Mouse (Mus musculus) left cerebral cortex, adult 2 months (tissue): Measurements from ENCODE around the gene 2310057M21Rik. TPM values are rescaled to one million over a fixed set of nuclear protein-coding genes. Genes with fewer than 3 reads are reported as not detected.

Source experiments
- DNase-seq, 2 experiments: peaks; one replicate each; pipeline ENCODE4 v3.0.0; 2021 to 2022; ENCODE audit warnings: low spot score in 2 of 2, mixed read lengths in 1 of 2; ENCODE audit errors: extremely low spot score in 1 of 2
- H3K27ac ChIP-seq: fragments of 200-600 bp; 2 replicates; pipeline ENCODE4 v1.8.1; 2022
- H3K4me3 ChIP-seq: fragments of 200-600 bp; 2 replicates; pipeline ENCODE4 v1.8.1; 2022
- CTCF ChIP-seq: fragments of 200-600 bp; IDR thresholded peaks from 2 replicates; pipeline ENCODE4 v1.8.1; 2022; ENCODE audit warnings: antibody characterized with exemption, mild to moderate bottlenecking, moderate library complexity
- intact Hi-C: fragments of 180-260 bp; cut with DNase I; formaldehyde crosslinking; loops from one replicate; pipeline ENCODE4 v1.15.1; 2025
- total RNA-seq, 2 experiments: library from RNA; stranded (reverse); gene quantifications; 2 replicates each; pipeline ENCODE4 v1.2.3; 2021

2310057M21Rik gene
- total RNA-seq, 2 experiments from 2014 or later = 24.8 to 28.8 TPM

DNA sequence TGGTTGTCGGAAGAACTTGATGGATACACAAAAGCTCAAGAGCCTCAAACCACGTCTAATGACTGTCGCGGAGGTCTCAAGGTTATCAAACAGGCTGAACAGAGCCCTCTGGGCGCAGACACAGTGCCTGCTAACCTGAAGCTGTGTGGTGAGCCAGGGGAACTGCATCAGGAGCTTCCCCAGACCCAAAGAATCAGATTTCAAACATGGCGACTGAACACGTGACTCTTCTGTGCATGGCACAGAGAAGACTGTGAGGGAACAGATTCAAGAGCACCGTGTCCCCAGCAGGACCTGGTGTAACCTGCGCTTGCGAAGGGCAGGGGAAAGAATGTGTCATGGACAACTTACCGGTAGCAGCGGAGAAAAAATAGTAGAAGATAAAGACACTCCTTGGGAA is 45.0 kb downstream of the 2310057M21Rik start:
- H3K27ac ChIP-seq = no peak overlapping the region
- TF ChIP-seq CTCF = no peak
- intact Hi-C loops = no loop called here
- H3K4me3 ChIP-seq = no peak overlapping the region
- DNase-seq = no peak

DNA sequence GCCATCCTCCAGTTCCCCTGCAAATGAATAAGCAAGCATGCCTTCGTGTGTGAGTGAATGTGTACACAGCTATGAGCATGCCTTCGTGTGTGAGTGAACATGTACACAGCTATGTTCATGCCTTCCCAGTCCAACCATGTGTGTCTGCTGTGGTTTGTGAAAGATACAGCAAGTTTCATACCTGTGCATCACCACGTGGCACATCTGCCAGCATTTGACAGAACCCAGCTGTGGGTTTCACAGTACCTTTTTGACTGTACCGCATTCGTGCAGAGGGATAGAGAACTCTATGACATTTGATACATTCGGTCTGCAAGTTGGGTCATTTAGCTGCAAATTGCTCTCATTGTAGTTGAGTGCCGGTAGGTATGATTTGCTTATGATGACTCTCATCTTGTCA is 48.1 kb downstream of the 2310057M21Rik start:
- H3K27ac ChIP-seq = no peak overlapping the region
- H3K4me3 ChIP-seq = no peak overlapping the region
- intact Hi-C loops = no loop called here
- DNase-seq = no peak
- TF ChIP-seq CTCF = no peak

DNA sequence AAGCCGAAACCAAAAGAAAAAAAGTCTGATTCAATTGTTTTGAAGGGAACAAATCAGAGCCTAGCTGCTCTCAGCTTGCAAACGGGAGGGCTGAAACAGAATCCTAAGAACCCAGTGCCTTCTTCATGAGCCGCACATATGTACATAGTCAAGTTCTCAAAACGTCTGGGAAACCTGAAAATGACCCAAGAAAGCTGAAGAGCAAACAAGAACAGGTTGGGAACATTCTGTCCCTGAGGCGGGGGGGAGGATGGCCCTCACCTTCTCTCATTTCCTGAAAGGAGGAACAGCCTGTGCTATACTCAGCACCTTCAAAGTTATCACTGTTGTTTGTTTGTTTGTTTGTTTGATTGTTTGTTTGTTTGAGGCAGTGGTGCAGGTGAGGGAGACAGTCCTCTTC is 55.8 kb downstream of the 2310057M21Rik start:
- Histone ChIP-seq H3K4me3 (no peak overlapping the region), H3K27ac (no peak overlapping the region)
- no peak for DNase-seq
- intact Hi-C loops = no loop called here
- no peak for TF ChIP-seq CTCF

DNA sequence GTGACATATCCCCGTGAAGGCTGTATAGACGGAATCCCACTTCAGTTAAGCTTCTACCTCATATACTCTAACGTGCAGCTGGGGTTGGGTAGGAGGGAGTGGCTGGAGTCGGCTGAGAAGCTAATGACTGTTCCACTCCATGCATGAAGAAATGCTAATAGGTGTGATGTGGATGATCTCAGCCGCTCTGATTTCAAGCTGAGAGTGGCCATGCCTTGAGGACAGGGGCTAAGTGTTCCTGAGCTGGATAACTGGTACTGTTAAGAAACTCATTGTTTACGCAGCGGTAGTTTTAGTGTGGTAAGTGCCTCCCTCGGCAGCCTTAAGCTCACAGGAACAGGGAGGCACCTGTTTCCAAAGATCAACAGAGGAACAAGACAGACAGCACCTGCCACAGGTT is 59.2 kb downstream of the 2310057M21Rik start:
- no peak for DNase-seq
- Histone ChIP-seq H3K4me3 (no peak overlapping the region), H3K27ac (no peak overlapping the region)
- intact Hi-C loops = no loop called here
- TF ChIP-seq CTCF = no peak

DNA sequence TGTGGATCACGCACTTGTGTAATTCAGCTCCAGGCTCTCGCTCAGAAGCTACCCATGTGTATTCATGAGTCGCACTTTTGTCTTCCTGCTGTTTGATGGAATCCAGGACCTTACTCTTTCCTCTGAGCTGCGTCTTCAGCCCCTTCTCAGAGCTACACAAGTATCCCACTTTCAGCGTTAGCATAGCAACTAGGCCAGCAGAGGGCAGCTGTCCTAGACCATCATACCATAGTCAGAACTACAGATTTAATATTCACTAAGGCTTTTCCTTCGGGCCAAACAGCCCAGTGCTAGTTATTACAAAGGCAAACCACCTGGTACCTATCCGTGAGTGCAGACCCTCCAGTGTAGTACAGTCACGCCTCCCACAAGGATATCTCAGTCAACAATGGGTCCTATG is 65.4 kb downstream of the 2310057M21Rik start:
- TF ChIP-seq CTCF = peak; percentile 30
- Histone ChIP-seq H3K27ac (no peak overlapping the region), H3K4me3 (no peak overlapping the region)
- no peak for DNase-seq
- intact Hi-C loops = no loop called here

Other genes with a start within 250 kb of the 2310057M21Rik start
- gene 4933402N03Rik, start 216.4 kb downstream of the 2310057M21Rik start, total RNA-seq = not detected
- not detected for gene 5430419D17Rik, start 188.4 kb downstream of the 2310057M21Rik start, total RNA-seq
- under 1 TPM in 1 of 2 experiments, not detected in 1; 0.26 TPM for gene Cuzd1, start 40.5 kb downstream of the 2310057M21Rik start, total RNA-seq
- gene Fam24b, start 33.2 kb downstream of the 2310057M21Rik start, total RNA-seq = not detected
- not detected for gene Fam24a, start 28.9 kb downstream of the 2310057M21Rik start, total RNA-seq
- 10 to 100 TPM; 53.4 to 54.2 TPM for gene Pstk, start 8.4 kb upstream of the 2310057M21Rik start, total RNA-seq
- gene Ikzf5, start 47.8 kb upstream of the 2310057M21Rik start, total RNA-seq = 10 to 100 TPM; 49.3 to 49.5 TPM
- gene Acadsb, start 47.8 kb upstream of the 2310057M21Rik start, total RNA-seq = 10 to 100 TPM; 84.8 to 89.9 TPM
- gene Hmx3, start 180.1 kb upstream of the 2310057M21Rik start, total RNA-seq = not detected
- not detected for gene Hmx2, start 186.0 kb upstream of the 2310057M21Rik start, total RNA-seq
- gene Bub3, start 197.5 kb upstream of the 2310057M21Rik start, total RNA-seq = 10 to 100 TPM; 59.6 to 62.2 TPM